Mouse (Mus musculus): ENCODE results near the gene Plekhh3. TPM values are rescaled to one million over a fixed set of nuclear protein-coding genes. Genes with fewer than 3 reads are reported as not detected.
"Not testable (repeated sequence)": the region's sequence is repeated elsewhere in the genome, so short reads cannot be mapped to it uniquely, and the experiment has no call there.

The Plekhh3 gene
- polyA plus RNA-seq, 1 experiment = 21.8 TPM

DNA sequence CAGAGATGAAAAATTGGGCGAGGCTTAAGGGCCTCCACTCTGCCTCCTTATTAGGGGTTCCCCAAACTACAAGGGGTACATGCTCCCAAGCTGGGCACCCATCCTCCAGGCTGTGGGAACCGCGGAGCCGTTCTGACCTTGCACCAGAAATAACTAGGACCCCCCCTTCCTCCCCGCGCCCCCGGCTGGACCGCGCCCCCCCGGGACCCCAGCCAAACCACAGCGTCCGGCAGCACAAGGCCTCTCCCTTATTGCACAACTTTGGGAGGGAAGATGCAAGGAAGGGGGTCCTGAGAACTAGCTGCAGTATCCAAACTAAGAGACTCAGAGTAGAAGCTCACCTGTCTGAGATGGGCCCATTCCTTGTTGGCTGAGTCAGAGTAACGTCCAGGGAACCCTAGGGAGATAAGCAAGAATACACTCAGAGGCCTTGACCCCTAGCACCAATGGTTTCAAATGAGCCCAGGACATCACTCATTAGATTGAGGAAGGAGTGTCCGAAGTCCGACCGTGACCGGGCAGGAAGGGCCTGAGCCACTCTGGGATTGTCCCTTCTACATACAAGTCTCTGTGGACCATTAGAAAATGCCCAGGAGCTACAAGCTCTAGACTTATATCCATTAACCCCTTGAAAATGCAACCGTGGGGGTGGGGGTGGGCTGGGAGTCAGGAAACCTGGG, 2.7 kb downstream of the Plekhh3 start:
- H3K27ac ChIP-seq (replicated peaks; ENCODE audit: low read depth, low read length) = 0 out of 2 replicates have a peak overlapping the region, but pooled peaks have one; percentile 8
- peaks cover 9% of the 10 kb centered on the region for H3K4me1 ChIP-seq (ENCODE audit: control insufficient read depth, insufficient read depth, insufficient read length, low read length)
- H3K4me3 ChIP-seq (ENCODE audit: insufficient read depth, low read depth, low read length) = peak overlapping the region; percentile 82

DNA sequence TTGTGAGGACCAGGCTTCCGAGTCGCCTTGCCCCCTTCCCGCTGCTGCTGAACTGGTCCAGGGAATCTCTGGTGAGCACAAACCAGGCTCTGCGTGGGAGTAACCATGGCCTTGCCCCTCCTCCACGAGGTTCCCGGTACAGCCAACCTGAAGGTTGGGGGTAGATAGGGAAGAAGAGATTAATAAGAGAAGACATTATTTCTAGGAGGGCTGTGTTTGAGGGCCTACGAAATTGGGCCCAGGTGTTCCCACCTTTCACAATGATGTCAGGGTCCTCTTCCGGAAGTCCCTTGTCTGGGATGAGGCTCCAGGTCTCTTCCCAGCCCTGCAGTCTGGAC, 3.2 kb downstream of the Plekhh3 start:
- Histone ChIP-seq H3K27ac (replicated peaks; ENCODE audit: low read depth, low read length) (no peak overlapping the region), H3K4me3 (ENCODE audit: insufficient read depth, low read depth, low read length) (no peak overlapping the region), H3K4me1 (ENCODE audit: control insufficient read depth, insufficient read depth, insufficient read length, low read length) (peaks cover 8% of the 10 kb centered on the region)

DNA sequence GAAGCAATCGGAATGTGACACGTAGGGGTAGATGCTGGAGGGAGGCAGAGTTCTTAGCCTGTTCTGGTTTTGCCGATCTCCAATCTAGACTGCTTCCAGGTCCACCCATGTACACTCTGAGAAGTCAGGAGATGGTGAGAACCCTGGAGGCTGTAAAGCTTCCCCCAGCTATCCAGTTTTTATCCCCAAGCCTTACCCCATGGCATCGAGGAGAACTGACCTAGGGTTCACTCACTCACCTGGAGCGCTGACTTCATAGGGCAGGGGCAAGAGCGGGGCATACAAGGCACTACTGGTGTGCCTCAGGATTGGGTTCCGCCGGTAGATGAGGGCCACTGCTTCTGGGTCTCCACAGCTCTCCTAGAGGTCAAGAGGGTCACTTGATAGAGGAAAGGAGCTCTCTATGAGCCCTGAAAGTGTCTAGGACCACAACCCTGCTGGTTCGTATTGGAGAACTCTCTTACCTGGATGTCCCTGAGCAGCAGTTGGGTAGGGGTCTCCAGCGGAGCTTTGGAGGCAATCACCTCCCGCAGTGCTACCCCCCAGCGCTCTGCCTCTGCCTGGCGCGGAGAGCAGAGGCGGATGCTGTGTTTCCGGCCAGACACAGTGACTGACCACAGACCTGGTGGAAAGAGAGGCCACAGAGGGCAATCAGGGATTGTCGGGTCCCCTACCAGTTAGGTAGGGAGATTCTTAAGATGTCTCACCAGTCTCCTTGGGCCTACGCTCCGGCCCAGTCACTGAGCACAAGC, 3.8 kb downstream of the Plekhh3 start:
- no peak overlapping the region for H3K4me3 ChIP-seq (ENCODE audit: insufficient read depth, low read depth, low read length)
- peaks cover 6% of the 10 kb centered on the region for H3K4me1 ChIP-seq (ENCODE audit: control insufficient read depth, insufficient read depth, insufficient read length, low read length)

DNA sequence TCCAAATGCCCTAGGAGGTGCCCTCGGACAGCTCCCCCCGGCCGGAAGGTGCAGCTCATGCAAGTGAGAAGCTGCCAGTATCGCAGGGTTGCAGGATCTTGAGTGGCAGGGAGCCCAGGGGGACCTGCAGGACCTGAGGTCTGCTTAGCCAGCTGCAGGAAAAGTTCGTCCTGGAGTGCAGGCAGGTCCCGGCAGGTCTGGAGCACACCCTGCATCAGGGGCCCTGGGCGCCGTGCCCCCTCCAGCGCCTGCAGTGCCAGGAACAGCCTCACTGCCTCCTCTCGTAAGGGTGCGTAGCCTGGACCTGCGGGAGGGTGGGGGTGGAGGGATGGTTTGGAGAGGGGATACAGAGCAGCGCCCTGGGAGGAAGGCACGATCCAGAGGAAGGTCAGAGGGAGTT, 4.8 kb downstream of the Plekhh3 start:
- Histone ChIP-seq H3K4me1 (ENCODE audit: control insufficient read depth, insufficient read depth, insufficient read length, low read length) (peaks cover 13% of the 10 kb centered on the region), H3K27ac (replicated peaks; ENCODE audit: low read depth, low read length) (no peak overlapping the region), H3K4me3 (ENCODE audit: insufficient read depth, low read depth, low read length) (no peak overlapping the region)

More for the DNA sequence above, 3.8 kb downstream of the Plekhh3 start:
- H3K27ac ChIP-seq (replicated peaks; ENCODE audit: low read depth, low read length) = no peak overlapping the region

GRCm38 (mm10) chr11:101164677-101165580, 6.2 kb downstream of the Plekhh3 start:
- Histone ChIP-seq H3K27ac (replicated peaks; ENCODE audit: low read depth, low read length) (no peak overlapping the region), H3K4me1 (ENCODE audit: control insufficient read depth, insufficient read depth, insufficient read length, low read length) (peaks cover 15% of the 10 kb centered on the region), H3K4me3 (ENCODE audit: insufficient read depth, low read depth, low read length) (no peak overlapping the region)

GRCm38 (mm10) chr11:101164351-101164665, 6.8 kb downstream of the Plekhh3 start:
- Histone ChIP-seq H3K4me3 (ENCODE audit: insufficient read depth, low read depth, low read length) (no peak overlapping the region; the same call in 1 of the 2 replicates), H3K4me1 (ENCODE audit: control insufficient read depth, insufficient read depth, insufficient read length, low read length) (peaks cover 15% of the 10 kb centered on the region), H3K27ac (replicated peaks; ENCODE audit: low read depth, low read length) (no peak overlapping the region)

- H3K27ac ChIP-seq (replicated peaks; ENCODE audit: low read depth, low read length) = 0 out of 2 replicates have a peak overlapping the region, but pooled peaks have one; percentile 6
- H3K4me3 ChIP-seq (ENCODE audit: insufficient read depth, low read depth, low read length) = peak overlapping the region; percentile 19; the same call in 1 of the 2 replicates
- H3K4me1 ChIP-seq (ENCODE audit: control insufficient read depth, insufficient read depth, insufficient read length, low read length) = peaks cover 15% of the 10 kb centered on the region
Measured at GRCm38 (mm10) chr11:101163476-101164350, 7.4 kb downstream of the Plekhh3 start.

- H3K27ac ChIP-seq (replicated peaks; ENCODE audit: low read depth, low read length) = peak overlapping the region; percentile 49
- H3K4me1 ChIP-seq (ENCODE audit: control insufficient read depth, insufficient read depth, insufficient read length, low read length) = peaks cover 12% of the 10 kb centered on the region; the same call in 1 of the 2 replicates
- H3K4me3 ChIP-seq (ENCODE audit: insufficient read depth, low read depth, low read length) = no peak overlapping the region
Measured at GRCm38 (mm10) chr11:101162772-101163171, 8.4 kb downstream of the Plekhh3 start.

GRCm38 (mm10) chr11:101162301-101162700, 8.8 kb downstream of the Plekhh3 start:
- Histone ChIP-seq H3K27ac (replicated peaks; ENCODE audit: low read depth, low read length) (peak overlapping the region; percentile 49), H3K4me1 (ENCODE audit: control insufficient read depth, insufficient read depth, insufficient read length, low read length) (peaks cover 12% of the 10 kb centered on the region; the same call in 1 of the 2 replicates), H3K4me3 (ENCODE audit: insufficient read depth, low read depth, low read length) (no peak overlapping the region)

DNA sequence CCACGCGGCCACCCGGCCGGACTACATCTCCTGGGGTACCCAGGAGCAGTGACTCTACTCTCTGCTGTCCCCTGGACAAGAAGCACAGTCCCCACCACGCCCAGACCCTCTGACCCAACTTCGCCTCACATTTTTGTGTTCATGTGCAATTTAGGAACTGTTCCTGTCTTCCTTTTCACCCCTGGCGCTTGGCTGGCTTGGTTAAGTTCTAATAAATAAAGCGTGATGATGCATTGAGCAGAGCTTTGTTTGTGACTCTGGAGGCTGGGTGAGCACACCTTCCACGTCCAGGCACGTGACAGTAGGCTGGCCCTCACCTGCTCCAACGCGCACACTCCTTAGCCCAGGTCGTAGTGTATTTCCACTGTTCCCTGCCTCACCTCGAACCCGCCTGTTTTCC, 9.6 kb downstream of the Plekhh3 start:
- no peak overlapping the region for H3K4me3 ChIP-seq (ENCODE audit: insufficient read depth, low read depth, low read length)
- H3K27ac ChIP-seq (replicated peaks; ENCODE audit: low read depth, low read length) = peak overlapping the region; percentile 49; the same call in 1 of the 2 replicates

DNA sequence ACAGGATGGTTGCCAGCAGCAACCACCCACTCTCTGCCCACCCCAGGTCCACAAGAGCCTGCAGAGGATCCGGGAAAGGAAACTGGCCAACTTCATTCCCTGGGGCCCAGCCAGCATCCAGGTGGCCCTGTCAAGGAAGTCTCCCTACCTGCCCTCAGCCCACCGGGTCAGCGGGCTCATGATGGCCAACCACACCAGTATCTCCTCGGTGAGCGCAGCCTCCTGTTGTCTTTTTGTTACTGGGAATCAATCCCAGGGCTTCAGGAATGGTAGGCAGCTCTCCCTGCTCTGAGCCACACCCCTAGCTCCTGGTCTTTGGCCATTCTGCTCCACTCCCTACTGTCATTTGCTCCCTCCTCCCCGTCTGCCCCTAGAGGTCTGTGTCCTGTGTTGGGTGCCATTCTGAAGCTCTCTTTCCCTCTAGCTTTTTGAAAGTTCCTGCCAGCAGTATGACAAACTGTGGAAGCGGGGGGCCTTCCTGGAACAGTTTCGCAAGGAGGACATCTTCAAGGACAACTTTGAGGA, 10.1 kb downstream of the Plekhh3 start:
- H3K4me1 ChIP-seq (ENCODE audit: control insufficient read depth, insufficient read depth, insufficient read length, low read length) = peaks cover 14% of the 10 kb centered on the region
- H3K27ac ChIP-seq (replicated peaks; ENCODE audit: low read depth, low read length); H3K4me3 ChIP-seq (ENCODE audit: insufficient read depth, low read depth, low read length): not testable (repeated sequence)

More for the DNA sequence above, 9.6 kb downstream of the Plekhh3 start:
- H3K4me1 ChIP-seq (ENCODE audit: control insufficient read depth, insufficient read depth, insufficient read length, low read length) = peaks cover 12% of the 10 kb centered on the region; the same call in 1 of the 2 replicates

- not testable (repeated sequence) for H3K27ac ChIP-seq (replicated peaks; ENCODE audit: low read depth, low read length); H3K4me3 ChIP-seq (ENCODE audit: insufficient read depth, low read depth, low read length)
- H3K4me1 ChIP-seq (ENCODE audit: control insufficient read depth, insufficient read depth, insufficient read length, low read length) = peaks cover 16% of the 10 kb centered on the region
Measured at GRCm38 (mm10) chr11:101160151-101160550, 11.0 kb downstream of the Plekhh3 start.

GRCm38 (mm10) chr11:101155728-101156371, 15.3 kb downstream of the Plekhh3 start, which contains the start of gene Tubg2:
Tubg2 (plus strand) TSS chr11:101155907.
- H3K27ac ChIP-seq (replicated peaks; ENCODE audit: low read depth, low read length) = no peak within 1 kb of the TSS
- peak within 1 kb of the TSS; percentile 59 for H3K4me3 ChIP-seq (ENCODE audit: insufficient read depth, low read depth, low read length)
- peaks cover 4% of the 10 kb centered on the region; the same call in 1 of the 2 replicates for H3K4me1 ChIP-seq (ENCODE audit: control insufficient read depth, insufficient read depth, insufficient read length, low read length)

Measured in brown adipose tissue, adult 24 weeks (tissue).